Mouse (Mus musculus): Measurements from ENCODE around the gene Pde1c.
A peak's percentile ranks its signal among the peaks of the same experiment; 100 is the strongest.

The Pde1c gene

GRCm38 (mm10) chr6:56130493-56131159 lies 438.3 kb downstream of the Pde1c start:
- DNase-seq (ENCODE audit: low spot score in 2 of 2): no peak

- DNase-seq (ENCODE audit: low spot score in 2 of 2): no peak
These were observed 469.3 kb downstream of the Pde1c start for GRCm38 (mm10) chr6:56099520-56100101.

GRCm38 (mm10) chr6:56098427-56098826 lies 470.5 kb downstream of the Pde1c start:
- no peak for DNase-seq (ENCODE audit: low spot score in 2 of 2)

GRCm38 (mm10) chr6:56076378-56076805 lies 492.5 kb downstream of the Pde1c start:
- no peak for DNase-seq (ENCODE audit: low spot score in 2 of 2)

- DNase-seq (ENCODE audit: low spot score in 2 of 2): no peak
These were observed 500.4 kb downstream of the Pde1c start for GRCm38 (mm10) chr6:56068516-56068915.

GRCm38 (mm10) chr6:56066632-56067282 lies 502.1 kb downstream of the Pde1c start:
- peak in 1 of 2 experiments; percentile 46 for DNase-seq (ENCODE audit: low spot score in 2 of 2)

GRCm38 (mm10) chr6:56063736-56064135 lies 505.2 kb downstream of the Pde1c start:
- DNase-seq (ENCODE audit: low spot score in 2 of 2): no peak

GRCm38 (mm10) chr6:56049104-56049503 lies 519.8 kb downstream of the Pde1c start:
- DNase-seq (ENCODE audit: low spot score in 2 of 2): peak in 1 of 2 experiments; percentile 18

GRCm38 (mm10) chr6:56048580-56048979 lies 520.3 kb downstream of the Pde1c start:
- DNase-seq (ENCODE audit: low spot score in 2 of 2): no peak

GRCm38 (mm10) chr6:56044716-56045115 lies 524.2 kb downstream of the Pde1c start:
- DNase-seq (ENCODE audit: low spot score in 2 of 2): no peak

GRCm38 (mm10) chr6:56044270-56044669 lies 524.6 kb downstream of the Pde1c start:
- DNase-seq (ENCODE audit: low spot score in 2 of 2): no peak

- DNase-seq (ENCODE audit: low spot score in 2 of 2): no peak
These were observed 529.3 kb downstream of the Pde1c start for GRCm38 (mm10) chr6:56039476-56040055.

- DNase-seq (ENCODE audit: low spot score in 2 of 2): no peak
These were observed 533.8 kb downstream of the Pde1c start for GRCm38 (mm10) chr6:56035054-56035453.

- DNase-seq (ENCODE audit: low spot score in 2 of 2): no peak
These were observed 536.7 kb downstream of the Pde1c start for GRCm38 (mm10) chr6:56032231-56032630.

- no peak for DNase-seq (ENCODE audit: low spot score in 2 of 2)
These were observed 538.9 kb downstream of the Pde1c start for GRCm38 (mm10) chr6:56029986-56030385.

- DNase-seq (ENCODE audit: low spot score in 2 of 2): no peak
These were observed 540.9 kb downstream of the Pde1c start for GRCm38 (mm10) chr6:56027966-56028365.

GRCm38 (mm10) chr6:56027318-56027717 lies 541.6 kb downstream of the Pde1c start:
- peak in 1 of 2 experiments; percentile 24 for DNase-seq (ENCODE audit: low spot score in 2 of 2)

- peak in 1 of 2 experiments; percentile 19 for DNase-seq (ENCODE audit: low spot score in 2 of 2)
These were observed 543.4 kb downstream of the Pde1c start for GRCm38 (mm10) chr6:56025533-56025932.

Data from cerebellum, postnatal 4 days (tissue).